Comparison of ENCODE assay signal across 8 mouse cellular contexts in genomic region chr17:26251886-26252538, GRCm38 (mm10). TPM values are rescaled to one million over a fixed set of nuclear protein-coding genes. Genes with fewer than 3 reads are reported as not detected.
DNase-seq lines count a peak whose midpoint lies in the region; ATAC-seq and TF ChIP-seq lines count a peak whose summit lies in the region.

No protein-coding gene starts in this region.

- no peak for TF ChIP-seq POLR2A in kidney, adult 2 months (IDR thresholded peaks at IDR 0.05; ENCODE audit: low read depth, low read length)
- no peak for TF ChIP-seq POLR2A in bone marrow, adult 2 months (IDR thresholded peaks at IDR 0.05; ENCODE audit: borderline replicate concordance, control insufficient read depth, low read depth, low read length)

- no peak overlapping the region for H3K9ac ChIP-seq in kidney, embryonic 16.5 days (replicated peaks; ENCODE audit: low read length)
- H3K9ac ChIP-seq in hindbrain, postnatal 0 days (replicated peaks; ENCODE audit: low read length), result peak overlapping the region; percentile 96; the same call in 1 of the 2 replicates
- no peak overlapping the region for H3K9ac ChIP-seq in midbrain, postnatal 0 days (replicated peaks; ENCODE audit: low read length, poor library complexity, severe bottlenecking)

- WGBS in kidney, embryonic 16.5 days, result 61% methylated on average over 4 of the region's 4 CpGs
- WGBS in kidney, adult 2 months, result 57% methylated on average over 4 of the region's 4 CpGs
- WGBS in bone marrow, adult 2 months, result 48% methylated on average over 4 of the region's 4 CpGs
- 54% methylated on average over 4 of the region's 4 CpGs for WGBS in hindbrain, postnatal 0 days
- 50% methylated on average over 4 of the region's 4 CpGs for WGBS in midbrain, postnatal 0 days

- no peaks in the 10 kb centered on the region for H3K9me3 ChIP-seq in kidney, embryonic 16.5 days (ENCODE audit: low read length)
- H3K9me3 ChIP-seq in hindbrain, postnatal 0 days (ENCODE audit: low read length), result no peaks in the 10 kb centered on the region
- no peaks in the 10 kb centered on the region for H3K9me3 ChIP-seq in midbrain, postnatal 0 days (ENCODE audit: low read length)

- H3K36me3 ChIP-seq in kidney, embryonic 16.5 days (ENCODE audit: insufficient read depth, low read length), result peaks cover 7% of the 10 kb centered on the region
- H3K36me3 ChIP-seq in kidney, adult 2 months (ENCODE audit: control insufficient read depth, insufficient read depth, low read length), result no peaks in the 10 kb centered on the region
- peaks cover 3% of the 10 kb centered on the region; the same call in 1 of the 2 replicates for H3K36me3 ChIP-seq in hindbrain, postnatal 0 days (ENCODE audit: insufficient read depth, low read length)
- no peaks in the 10 kb centered on the region for H3K36me3 ChIP-seq in midbrain, postnatal 0 days (ENCODE audit: insufficient read depth, low read length)

- H3K4me3 ChIP-seq in kidney, embryonic 16.5 days (ENCODE audit: low read length), result peak overlapping the region; percentile 99
- no peak overlapping the region for H3K4me3 ChIP-seq in kidney, adult 2 months (ENCODE audit: insufficient read depth, low read depth, low read length)
- H3K4me3 ChIP-seq in bone marrow, adult 2 months (replicated peaks; ENCODE audit: control insufficient read depth, low read depth, low read length), result peak overlapping the region; percentile 2
- H3K4me3 ChIP-seq in hindbrain, postnatal 0 days (ENCODE audit: low read length), result peak overlapping the region; percentile 97
- H3K4me3 ChIP-seq in midbrain, postnatal 0 days (ENCODE audit: low read depth, low read length), result peak overlapping the region; percentile 62

- TF ChIP-seq CTCF in kidney, adult 2 months (conservative IDR thresholded peaks at IDR 0.05; ENCODE audit: insufficient read depth, insufficient read length, low read depth, low read length), result no peak
- no peak for TF ChIP-seq CTCF in bone marrow, adult 2 months (IDR thresholded peaks at IDR 0.05; ENCODE audit: control insufficient read depth, insufficient read depth, low read length)
- no peak for TF ChIP-seq CTCF in hindbrain, postnatal 0 days (IDR thresholded peaks at IDR 0.05; ENCODE audit: low read depth)
- TF ChIP-seq CTCF in midbrain, postnatal 0 days (IDR thresholded peaks at IDR 0.05), result no peak

- peak overlapping the region; percentile 68 for H3K4me2 ChIP-seq in kidney, embryonic 16.5 days (replicated peaks; ENCODE audit: low read depth, low read length)
- peak overlapping the region; percentile 88 for H3K4me2 ChIP-seq in hindbrain, postnatal 0 days (ENCODE audit: low read depth, low read length)
- peak overlapping the region; percentile 61 for H3K4me2 ChIP-seq in midbrain, postnatal 0 days (ENCODE audit: low read depth, low read length, poor library complexity, severe bottlenecking)

- H3K27ac ChIP-seq in kidney, embryonic 16.5 days (ENCODE audit: low read length), result peak overlapping the region; percentile 99; the same call in 1 of the 2 replicates
- H3K27ac ChIP-seq in kidney, adult 2 months (ENCODE audit: insufficient read depth, low read depth, low read length), result no peak overlapping the region
- no peak overlapping the region for H3K27ac ChIP-seq in bone marrow, adult 2 months (ENCODE audit: control insufficient read depth, insufficient read depth, low read depth, low read length, poor library complexity)
- peak overlapping the region; percentile 99 for H3K27ac ChIP-seq in hindbrain, postnatal 0 days
- H3K27ac ChIP-seq in midbrain, postnatal 0 days (ENCODE audit: low read depth, low read length), result peak overlapping the region; percentile 95

- H3K27me3 ChIP-seq in kidney, embryonic 16.5 days (ENCODE audit: insufficient read depth, low read length), result no peaks in the 10 kb centered on the region
- no peaks in the 10 kb centered on the region for H3K27me3 ChIP-seq in kidney, adult 2 months (replicated peaks; ENCODE audit: control insufficient read depth, insufficient read depth, low read length)
- no peaks in the 10 kb centered on the region for H3K27me3 ChIP-seq in hindbrain, postnatal 0 days (ENCODE audit: insufficient read depth, low read length)
- H3K27me3 ChIP-seq in midbrain, postnatal 0 days (ENCODE audit: insufficient read depth, low read length), result no peaks in the 10 kb centered on the region

- peaks cover 9% of the 10 kb centered on the region for H3K4me1 ChIP-seq in kidney, embryonic 16.5 days (ENCODE audit: insufficient read depth, low read length)
- H3K4me1 ChIP-seq in kidney, adult 2 months (ENCODE audit: control insufficient read depth, insufficient read depth, low read length), result peaks cover 3% of the 10 kb centered on the region; the same call in 1 of the 2 replicates
- H3K4me1 ChIP-seq in bone marrow, adult 2 months (ENCODE audit: control insufficient read depth, insufficient read depth, low read length), result peaks cover 1% of the 10 kb centered on the region; the same call in 1 of the 2 replicates
- peaks cover 10% of the 10 kb centered on the region for H3K4me1 ChIP-seq in hindbrain, postnatal 0 days (ENCODE audit: insufficient read depth, low read length)
- H3K4me1 ChIP-seq in midbrain, postnatal 0 days (ENCODE audit: insufficient read depth, low read length), result no peaks in the 10 kb centered on the region

- no peak for ATAC-seq in kidney, embryonic 16.5 days (ENCODE audit: low FRiP score, low TSS enrichment)
- ATAC-seq in hindbrain, postnatal 0 days, result no peak
- no peak for ATAC-seq in midbrain, postnatal 0 days (ENCODE audit: low FRiP score)
- no peak for ATAC-seq in inflammation-experienced regulatory T-cells, adult 6 months

- no peak for DNase-seq in kidney, adult 2 months
- no peak for DNase-seq in hindbrain, postnatal 0 days (ENCODE audit: low spot score)
- no peak for DNase-seq in midbrain, postnatal 0 days (ENCODE audit: low spot score)
- no peak for DNase-seq in thymus, postnatal 0 days (ENCODE audit: low spot score)
- DNase-seq in spleen, postnatal 14 days (ENCODE audit: low spot score in 2 of 2), result no peak

RNA-seq across cellular contexts. Expression of gene Luc7l, which starts 0.7 kb away (rescaled TPM):
- 97.7 and 108 TPM in 2 replicates for polyA plus RNA-seq in kidney, embryonic 16.5 days (2015; fragmentation: Nextera tagmentation; extraction: Ambion mirVana)
- 16.0 and 17.5 TPM in 2 replicates for polyA plus RNA-seq in kidney, adult 2 months (2012; rRNA removed)
- polyA plus RNA-seq in bone marrow, adult 2 months (2011; ENCODE audit: insufficient read depth, insufficient read length, low replicate concordance, missing spikeins), result 45.6 and 59.8 TPM in 2 replicates
- 81.8 and 82.7 TPM in 2 replicates for total RNA-seq in hindbrain, postnatal 0 days (2014; rRNA removed)
- 84.5 and 91.1 TPM in 2 replicates for polyA plus RNA-seq in hindbrain, postnatal 0 days (2015; fragmentation: Nextera tagmentation; extraction: Ambion mirVana)
- total RNA-seq in midbrain, postnatal 0 days (2014; rRNA removed), result 90.6 and 110 TPM in 2 replicates
- 82.3 and 95.2 TPM in 2 replicates for polyA plus RNA-seq in midbrain, postnatal 0 days (2015; fragmentation: Nextera tagmentation; extraction: Ambion mirVana)
- 84.9 and 86.3 TPM in 2 replicates for polyA plus RNA-seq in thymus, postnatal 0 days (2015; fragmentation: Nextera tagmentation; extraction: Ambion mirVana)
- 10 to 100 TPM; 50.3 to 60.4 (median 56.9) TPM for polyA plus RNA-seq in inflammation-experienced regulatory T-cells, adult 6 months (2017; shearing (Covaris generic))

RNA-seq across cellular contexts. Expression of gene Fam234a, which starts 8.0 kb away (rescaled TPM):
- 73.6 and 74.3 TPM in 2 replicates for polyA plus RNA-seq in kidney, embryonic 16.5 days (2015; fragmentation: Nextera tagmentation; extraction: Ambion mirVana)
- polyA plus RNA-seq in kidney, adult 2 months (2012; rRNA removed), result 112 and 124 TPM in 2 replicates
- polyA plus RNA-seq in bone marrow, adult 2 months (2011; ENCODE audit: insufficient read depth, insufficient read length, low replicate concordance, missing spikeins), result 4.7 and 9.0 TPM in 2 replicates
- total RNA-seq in hindbrain, postnatal 0 days (2014; rRNA removed), result 42.4 and 42.6 TPM in 2 replicates
- polyA plus RNA-seq in hindbrain, postnatal 0 days (2015; fragmentation: Nextera tagmentation; extraction: Ambion mirVana), result 34.9 and 37.5 TPM in 2 replicates
- total RNA-seq in midbrain, postnatal 0 days (2014; rRNA removed), result 24.6 and 31.5 TPM in 2 replicates
- polyA plus RNA-seq in midbrain, postnatal 0 days (2015; fragmentation: Nextera tagmentation; extraction: Ambion mirVana), result 32.4 and 33.8 TPM in 2 replicates
- polyA plus RNA-seq in thymus, postnatal 0 days (2015; fragmentation: Nextera tagmentation; extraction: Ambion mirVana), result 9.0 and 9.3 TPM in 2 replicates
- polyA plus RNA-seq in inflammation-experienced regulatory T-cells, adult 6 months (2017; shearing (Covaris generic)), result 10 to 100 TPM; 19.9 to 34.9 (median 23.7) TPM

RNA-seq across cellular contexts. Expression of gene Arhgdig, which starts 44.4 kb away (rescaled TPM):
- polyA plus RNA-seq in kidney, embryonic 16.5 days (2015; fragmentation: Nextera tagmentation; extraction: Ambion mirVana), result 6.4 TPM in 2 replicates
- polyA plus RNA-seq in kidney, adult 2 months (2012; rRNA removed), result 3.4 and 4.4 TPM in 2 replicates
- 4.0 TPM in 1 of 2 replicates, not detected in the other for polyA plus RNA-seq in bone marrow, adult 2 months (2011; ENCODE audit: insufficient read depth, insufficient read length, low replicate concordance, missing spikeins)
- 280 and 290 TPM in 2 replicates for total RNA-seq in hindbrain, postnatal 0 days (2014; rRNA removed)
- polyA plus RNA-seq in hindbrain, postnatal 0 days (2015; fragmentation: Nextera tagmentation; extraction: Ambion mirVana), result 376 and 384 TPM in 2 replicates
- total RNA-seq in midbrain, postnatal 0 days (2014; rRNA removed), result 223 and 246 TPM in 2 replicates
- 342 and 387 TPM in 2 replicates for polyA plus RNA-seq in midbrain, postnatal 0 days (2015; fragmentation: Nextera tagmentation; extraction: Ambion mirVana)
- polyA plus RNA-seq in thymus, postnatal 0 days (2015; fragmentation: Nextera tagmentation; extraction: Ambion mirVana), result 0.92 and 1.4 TPM in 2 replicates
- not detected for polyA plus RNA-seq in inflammation-experienced regulatory T-cells, adult 6 months (2017; shearing (Covaris generic))

RNA-seq across cellular contexts. Expression of gene Rgs11, which starts 49.3 kb away (rescaled TPM):
- polyA plus RNA-seq in kidney, embryonic 16.5 days (2015; fragmentation: Nextera tagmentation; extraction: Ambion mirVana), result 17.7 and 19.4 TPM in 2 replicates
- polyA plus RNA-seq in kidney, adult 2 months (2012; rRNA removed), result 25.0 and 32.0 TPM in 2 replicates
- 1.2 TPM in 1 of 2 replicates, not detected in the other for polyA plus RNA-seq in bone marrow, adult 2 months (2011; ENCODE audit: insufficient read depth, insufficient read length, low replicate concordance, missing spikeins)
- 35.8 and 38.5 TPM in 2 replicates for total RNA-seq in hindbrain, postnatal 0 days (2014; rRNA removed)
- 20.5 and 28.5 TPM in 2 replicates for polyA plus RNA-seq in hindbrain, postnatal 0 days (2015; fragmentation: Nextera tagmentation; extraction: Ambion mirVana)
- total RNA-seq in midbrain, postnatal 0 days (2014; rRNA removed), result 25.0 and 29.6 TPM in 2 replicates
- polyA plus RNA-seq in midbrain, postnatal 0 days (2015; fragmentation: Nextera tagmentation; extraction: Ambion mirVana), result 18.0 and 18.7 TPM in 2 replicates
- polyA plus RNA-seq in thymus, postnatal 0 days (2015; fragmentation: Nextera tagmentation; extraction: Ambion mirVana), result 0.14 and 0.27 TPM in 2 replicates
- 10 to 100 TPM in 1 of 3 experiments, 1 to 10 TPM in 2; 4.7 to 12.3 (median 6.2) TPM for polyA plus RNA-seq in inflammation-experienced regulatory T-cells, adult 6 months (2017; shearing (Covaris generic))

RNA-seq across cellular contexts. Expression of gene Pdia2, which starts 53.1 kb away (rescaled TPM):
- polyA plus RNA-seq in kidney, embryonic 16.5 days (2015; fragmentation: Nextera tagmentation; extraction: Ambion mirVana), result 0.52 and 0.89 TPM in 2 replicates
- polyA plus RNA-seq in kidney, adult 2 months (2012; rRNA removed), result 0.20 and 0.37 TPM in 2 replicates
- polyA plus RNA-seq in bone marrow, adult 2 months (2011; ENCODE audit: insufficient read depth, insufficient read length, low replicate concordance, missing spikeins), result 10.9 and 23.9 TPM in 2 replicates
- total RNA-seq in hindbrain, postnatal 0 days (2014; rRNA removed), result not detected in 2 replicates
- polyA plus RNA-seq in hindbrain, postnatal 0 days (2015; fragmentation: Nextera tagmentation; extraction: Ambion mirVana), result 0.09 and 0.66 TPM in 2 replicates
- not detected in 2 replicates for total RNA-seq in midbrain, postnatal 0 days (2014; rRNA removed)
- 0.13 TPM in 1 of 2 replicates, not detected in the other for polyA plus RNA-seq in midbrain, postnatal 0 days (2015; fragmentation: Nextera tagmentation; extraction: Ambion mirVana)
- polyA plus RNA-seq in thymus, postnatal 0 days (2015; fragmentation: Nextera tagmentation; extraction: Ambion mirVana), result not detected in 2 replicates
- polyA plus RNA-seq in inflammation-experienced regulatory T-cells, adult 6 months (2017; shearing (Covaris generic)), result not detected

Comparison
In these comparisons a context has a peak if more than half of its experiments do, and no peak if none do; other contexts are left out.
1. H3K27ac ChIP-seq: peak in kidney, embryonic 16.5 days (single experiment), hindbrain, postnatal 0 days (single experiment) and midbrain, postnatal 0 days (single experiment); none in kidney, adult 2 months (single experiment) and bone marrow, adult 2 months (single experiment).
2. RNA of gene Arhgdig, which starts 44.4 kb away (polyA plus RNA-seq): 376 to 384 TPM in hindbrain, postnatal 0 days and 342 to 387 TPM in midbrain, postnatal 0 days; 6.4 TPM in kidney, embryonic 16.5 days, 3.4 to 4.4 TPM in kidney, adult 2 months, 4.0 TPM in bone marrow, adult 2 months, 0.92 to 1.4 TPM in thymus, postnatal 0 days and not detected in inflammation-experienced regulatory T-cells, adult 6 months; every median in the first group is over 10 times any median in the second.
3. Peak in every context shown above with its lines, with median percentiles within 50 percentile points of each other: H3K4me2 ChIP-seq.